Mouse (Mus musculus) MEL (cell line): ENCODE data around the gene Wdr26. TPM values are rescaled to one million over a fixed set of nuclear protein-coding genes. Genes with fewer than 3 reads are reported as not detected.

Experiments used
- DNase-seq: peaks from one replicate; pipeline ENCODE4 v3.0.0; 2011; ENCODE audit warnings: low read depth, low spot score
- H3K27ac ChIP-seq: 2 replicates; pipeline ENCODE4 v1.5.1; 2012; ENCODE audit warnings: low read depth, mild to moderate bottlenecking, control low read depth, low read length, moderate library complexity; ENCODE audit not compliant: control insufficient read depth
- H3K27me3 ChIP-seq, 2 experiments: fragments of 150-350 bp in 1 of 2; sonication (generic) in 1 of 2; 2 replicates each; pipeline ENCODE4 v1.6.1; 2012; ENCODE audit warnings: low read length in 2 of 2, mild to moderate bottlenecking in 2 of 2, improper control_type of control experiment in 1 of 2, moderate library complexity in 1 of 2; ENCODE audit not compliant: insufficient read depth in 2 of 2, control insufficient read depth in 1 of 2
- H3K36me3 ChIP-seq, 2 experiments: 2 replicates each; pipeline ENCODE4 v1.6.1; 2012 to 2014; ENCODE audit warnings: low read length in 2 of 2, improper control_type of control experiment in 1 of 2, inconsistent platforms in 1 of 2, mild to moderate bottlenecking in 1 of 2; ENCODE audit not compliant: insufficient read depth in 2 of 2, control insufficient read depth in 1 of 2
- H3K4me1 ChIP-seq, 2 experiments: fragments of 150-350 bp in 1 of 2; sonication (generic) in 1 of 2; 2 replicates each; pipeline ENCODE4 v1.6.1; 2012; ENCODE audit warnings: low read length in 2 of 2, improper control_type of control experiment in 1 of 2, mild to moderate bottlenecking in 1 of 2; ENCODE audit not compliant: insufficient read depth in 2 of 2, control insufficient read depth in 1 of 2
- H3K4me3 ChIP-seq, 2 experiments: fragments of 150-350 bp in 1 of 2; sonication (generic) in 1 of 2; 2 replicates each; pipeline ENCODE4 v1.5.1; 2012; ENCODE audit warnings: low read depth in 2 of 2, low read length in 2 of 2, mild to moderate bottlenecking in 2 of 2, moderate library complexity in 2 of 2, control low read depth in 1 of 2, improper control_type of control experiment in 1 of 2; ENCODE audit not compliant: control insufficient read depth in 1 of 2, insufficient read depth in 1 of 2
- H3K79me2 ChIP-seq: 2 replicates; pipeline ENCODE4 v1.6.1; 2012; ENCODE audit warnings: mild to moderate bottlenecking, low read length, moderate library complexity; ENCODE audit not compliant: control insufficient read depth, poor library complexity, insufficient read depth
- H3K9ac ChIP-seq: 2 replicates; pipeline ENCODE4 v1.6.1; 2012; ENCODE audit warnings: low read depth, mild to moderate bottlenecking, control low read depth, low read length, moderate library complexity; ENCODE audit not compliant: control insufficient read depth, poor library complexity, severe bottlenecking
- H3K9me3 ChIP-seq: fragments of 150-350 bp; sonication (generic); replicated peaks from 2 replicates; pipeline ENCODE4 v1.6.1; 2012; ENCODE audit warnings: mild to moderate bottlenecking, low read length, improper control_type of control experiment, moderate library complexity; ENCODE audit not compliant: insufficient read depth
- CHD1 ChIP-seq: IDR thresholded peaks from 2 replicates; pipeline ENCODE4 v1.6.1; 2012; ENCODE audit warnings: low read depth, mild to moderate bottlenecking, inconsistent platforms, low read length, improper control_type of control experiment
- CHD2 ChIP-seq: IDR thresholded peaks from 2 replicates; pipeline ENCODE4 v1.6.1; 2011; ENCODE audit warnings: low read length, improper control_type of control experiment
- CTCF ChIP-seq, 3 experiments: IDR thresholded peaks in 2 of 3; conservative IDR thresholded peaks in 1 of 3; 2 replicates each; pipeline ENCODE4 v1.5.1; 2011 to 2012; ENCODE audit warnings: low read length in 3 of 3, low read depth in 2 of 3, mild to moderate bottlenecking in 2 of 3, improper control_type of control experiment in 1 of 3, inconsistent platforms in 1 of 3, mixed read lengths in 1 of 3, moderate library complexity in 1 of 3; ENCODE audit not compliant: control insufficient read depth in 1 of 3, insufficient read depth in 1 of 3, poor library complexity in 1 of 3, severe bottlenecking in 1 of 3
- E2F4 ChIP-seq: IDR thresholded peaks from 2 replicates; pipeline ENCODE4 v1.6.1; 2011; ENCODE audit warnings: low read depth, low read length, improper control_type of control experiment, borderline replicate concordance
- ELF1 ChIP-seq: IDR thresholded peaks from 2 replicates; pipeline ENCODE4 v1.6.1; 2014; ENCODE audit warnings: low read depth, mild to moderate bottlenecking, inconsistent platforms, low read length, improper control_type of control experiment, moderate library complexity
- ETS1 ChIP-seq: IDR thresholded peaks from 2 replicates; pipeline ENCODE4 v1.6.1; 2012; ENCODE audit warnings: low read depth, mild to moderate bottlenecking, inconsistent platforms, low read length, improper control_type of control experiment, moderate library complexity
- GATA1 ChIP-seq: IDR thresholded peaks from 2 replicates; pipeline ENCODE4 v1.6.1; 2011; ENCODE audit warnings: low read depth, low read length, improper control_type of control experiment
- HCFC1 ChIP-seq: IDR thresholded peaks from 2 replicates; pipeline ENCODE4 v1.6.1; 2012; ENCODE audit warnings: low read depth, mild to moderate bottlenecking, inconsistent platforms, low read length, improper control_type of control experiment, moderate library complexity
- JUND ChIP-seq: IDR thresholded peaks from 2 replicates; pipeline ENCODE4 v1.6.1; 2011; ENCODE audit warnings: low read depth, mild to moderate bottlenecking, improper control_type of control experiment, low read length
- MAFK ChIP-seq: IDR thresholded peaks from 2 replicates; pipeline ENCODE4 v1.6.1; 2011; ENCODE audit warnings: low read depth, mild to moderate bottlenecking, low read length, improper control_type of control experiment, borderline replicate concordance
- MAX ChIP-seq: IDR thresholded peaks from 2 replicates; pipeline ENCODE4 v1.6.1; 2011; ENCODE audit warnings: low read length, improper control_type of control experiment
- MAZ ChIP-seq: IDR thresholded peaks from 2 replicates; pipeline ENCODE4 v1.6.1; 2012; ENCODE audit warnings: low read depth, mild to moderate bottlenecking, inconsistent platforms, low read length, improper control_type of control experiment
- MYC ChIP-seq: IDR thresholded peaks from 2 replicates; pipeline ENCODE4 v1.6.1; 2011; ENCODE audit warnings: low read depth, mild to moderate bottlenecking, low read length, improper control_type of control experiment, moderate library complexity
- NELFE ChIP-seq: IDR thresholded peaks from 2 replicates; pipeline ENCODE4 v1.6.1; 2011; ENCODE audit warnings: low read depth, low read length, improper control_type of control experiment
- NRF1 ChIP-seq: IDR thresholded peaks from 2 replicates; pipeline ENCODE4 v1.6.1; 2014; ENCODE audit warnings: low read depth, mild to moderate bottlenecking, inconsistent platforms, low read length, improper control_type of control experiment, moderate library complexity; ENCODE audit not compliant: poor library complexity, insufficient read depth, severe bottlenecking
- POLR2A ChIP-seq, 2 experiments: IDR thresholded peaks; 2 replicates each; pipeline ENCODE4 v1.6.1; 2011 to 2012; ENCODE audit warnings: low read length in 2 of 2, mild to moderate bottlenecking in 2 of 2, control low read depth in 1 of 2, improper control_type of control experiment in 1 of 2, low read depth in 1 of 2, moderate library complexity in 1 of 2; ENCODE audit not compliant: control insufficient read depth in 1 of 2, insufficient read depth in 1 of 2, poor library complexity in 1 of 2
- POLR2AphosphoS2 ChIP-seq: IDR thresholded peaks from 2 replicates; pipeline ENCODE4 v1.6.1; 2011; ENCODE audit warnings: low read length, improper control_type of control experiment
- POLR2AphosphoS5 ChIP-seq: IDR thresholded peaks from 2 replicates; pipeline ENCODE4 v1.6.1; 2012; ENCODE audit warnings: low read depth, borderline replicate concordance, mild to moderate bottlenecking, inconsistent platforms, low read length, moderate library complexity, mixed read lengths
- RCOR1 ChIP-seq: IDR thresholded peaks from 2 replicates; pipeline ENCODE4 v1.6.1; 2012; ENCODE audit warnings: low read depth, mild to moderate bottlenecking, inconsistent platforms, low read length, improper control_type of control experiment
- SIN3A ChIP-seq: IDR thresholded peaks from 2 replicates; pipeline ENCODE4 v1.6.1; 2012; ENCODE audit warnings: low read length, improper control_type of control experiment, inconsistent platforms
- SMC3 ChIP-seq: IDR thresholded peaks from 2 replicates; pipeline ENCODE4 v1.6.1; 2011; ENCODE audit warnings: low read depth, low read length, improper control_type of control experiment
- TAL1 ChIP-seq: IDR thresholded peaks from 2 replicates; pipeline ENCODE4 v1.6.1; 2012; ENCODE audit warnings: mild to moderate bottlenecking, inconsistent platforms, low read length, moderate library complexity, mixed read lengths
- TBP ChIP-seq: IDR thresholded peaks from 2 replicates; pipeline ENCODE4 v1.8.0; 2011; ENCODE audit warnings: low read depth, low read length, improper control_type of control experiment
- TCF12 ChIP-seq: IDR thresholded peaks from 2 replicates; pipeline ENCODE4 v1.6.1; 2014; ENCODE audit warnings: low read depth, mild to moderate bottlenecking, inconsistent platforms, low read length, improper control_type of control experiment, moderate library complexity
- USF1 ChIP-seq: IDR thresholded peaks from 2 replicates; pipeline ENCODE4 v1.6.1; 2014; ENCODE audit warnings: low read depth, mild to moderate bottlenecking, inconsistent platforms, low read length, improper control_type of control experiment, moderate library complexity
- USF2 ChIP-seq, 2 experiments: IDR thresholded peaks; 2 replicates each; pipeline ENCODE4 v1.6.1; 2011 to 2012; ENCODE audit warnings: improper control_type of control experiment in 2 of 2, low read length in 2 of 2, borderline replicate concordance in 1 of 2, inconsistent platforms in 1 of 2, low read depth in 1 of 2, mild to moderate bottlenecking in 1 of 2; ENCODE audit not compliant: insufficient read depth in 1 of 2
- ZKSCAN1 ChIP-seq: IDR thresholded peaks from 2 replicates; pipeline ENCODE4 v1.6.1; 2012; ENCODE audit warnings: low read depth, mild to moderate bottlenecking, inconsistent platforms, low read length, improper control_type of control experiment, moderate library complexity
- ZMIZ1 ChIP-seq: IDR thresholded peaks from 2 replicates; pipeline ENCODE4 v1.6.1; 2012; ENCODE audit warnings: low read depth, mild to moderate bottlenecking, inconsistent platforms, low read length, improper control_type of control experiment, moderate library complexity
- ZNF384 ChIP-seq: IDR thresholded peaks from 2 replicates; pipeline ENCODE4 v1.6.1; 2012; ENCODE audit warnings: low read depth, mild to moderate bottlenecking, inconsistent platforms, low read length, improper control_type of control experiment
- polyA plus RNA-seq, 2 experiments: library from polyadenylated mRNA; stranded (reverse) in 1 of 2; unstranded in 1 of 2; fragments of >175 nt in 1 of 2; fragments of >200 nt in 1 of 2; gene quantifications; 2 replicates each; pipeline versions ENCODE4 v1.2.1 to v1.2.4; 2012; ENCODE audit warnings: low replicate concordance in 2 of 2, low read depth in 1 of 2; ENCODE audit not compliant: insufficient read length in 2 of 2, insufficient read depth in 1 of 2, missing spikeins in 1 of 2
- total RNA-seq: library from RNA; depleted of rRNA; stranded (reverse); fragments of 300-350 nt; gene quantifications from 2 replicates; pipeline ENCODE4 v1.2.3, GENCODE M21; 2012

The Wdr26 gene
- total and polyA plus RNA-seq, 3 experiments = 21.6 to 35.1 TPM; not detected in 1

DNA sequence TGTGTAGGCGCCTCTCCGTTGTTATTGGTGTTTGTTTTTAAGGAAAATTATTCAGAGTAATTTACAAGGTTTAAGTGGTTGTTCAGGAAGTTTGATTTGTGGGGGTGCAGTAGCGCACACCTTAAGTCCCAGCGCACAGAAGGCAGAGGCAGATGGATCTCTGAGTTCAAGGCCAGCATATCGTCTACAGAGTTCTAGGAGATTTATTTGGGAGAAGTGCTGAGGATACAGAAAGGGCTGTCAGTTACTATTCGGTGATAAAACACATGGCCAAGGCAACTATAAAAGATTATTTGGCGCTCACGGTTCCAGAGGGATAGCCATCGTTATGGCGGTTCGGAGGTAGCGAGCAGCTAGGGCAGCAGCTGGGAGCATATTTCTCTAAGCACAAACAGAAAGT is 66.8 kb downstream of the Wdr26 start:
- H3K4me1 ChIP-seq = peaks cover 13 to 31% of the 10 kb centered on the region in 2 experiments
- TF ChIP-seq CTCF (IDR thresholded peaks at IDR 0.05 in 2 of 3, conservative IDR thresholded peaks at IDR 0.05 in 1 of 3; ENCODE audit: control insufficient read depth in 1 of 3, insufficient read depth in 1 of 3, low read depth in 2 of 3, low read length in 3 of 3, poor library complexity in 1 of 3, severe bottlenecking in 1 of 3) = no peak
- no peak for TF ChIP-seq ELF1
- TF ChIP-seq POLR2A (IDR thresholded peaks at IDR 0.05; ENCODE audit: control insufficient read depth in 1 of 2, insufficient read depth in 1 of 2, low read depth in 1 of 2, low read length in 2 of 2, poor library complexity in 1 of 2) = 0 out of 4 replicates have a peak, but pooled peaks of 1 of the 2 experiments have one; percentile 16
- TF ChIP-seq SMC3 = no peak
- peak; percentile 23; the same call in 1 of the 2 replicates for TF ChIP-seq TCF12
- TF ChIP-seq TBP = peak; percentile 44; the same call in 1 of the 2 replicates
- no peaks in the 10 kb centered on the region for H3K9me3 ChIP-seq
- H3K27me3 ChIP-seq = no peaks in the 10 kb centered on the region
- H3K79me2 ChIP-seq = peaks cover 25% of the 10 kb centered on the region
- H3K36me3 ChIP-seq = peaks cover 6 to 39% of the 10 kb centered on the region in 2 experiments
- peak overlapping the region; percentile 58 to 99 for H3K4me3 ChIP-seq
- peak overlapping the region; percentile 98 for H3K27ac ChIP-seq
- DNase-seq = peak; percentile 64
- H3K9ac ChIP-seq = peak overlapping the region; percentile 92

- peaks cover 13 to 26% of the 10 kb centered on the region in 2 experiments for H3K4me1 ChIP-seq
- H3K27me3 ChIP-seq = no peaks in the 10 kb centered on the region
- peak within 1 kb of the TSS; percentile 95 for H3K9ac ChIP-seq
- no peaks in the 10 kb centered on the region for H3K9me3 ChIP-seq
- H3K79me2 ChIP-seq = peaks cover 25% of the 10 kb centered on the region
- H3K36me3 ChIP-seq = peaks cover 8 to 31% of the 10 kb centered on the region in 2 experiments
- DNase-seq = peak; percentile 99
- H3K27ac ChIP-seq = peak within 1 kb of the TSS; percentile 98
- H3K4me3 ChIP-seq = peak within 1 kb of the TSS; percentile 68 to 99
- no peak for TF ChIP-seq MAFK
- no peak for TF ChIP-seq ZKSCAN1
- peak; percentile 45; the same call in 1 of the 2 replicates for TF ChIP-seq GATA1
- peak; percentile 74; the same call in 1 of the 2 replicates for TF ChIP-seq POLR2AphosphoS2
- TF ChIP-seq USF2 (IDR thresholded peaks at IDR 0.05; ENCODE audit: borderline replicate concordance in 1 of 2, insufficient read depth in 1 of 2, low read depth in 1 of 2, low read length in 2 of 2) = no peak
- TF ChIP-seq NRF1 = peak; percentile 80
- no peak for TF ChIP-seq ZMIZ1
- no peak for TF ChIP-seq RCOR1
- TF ChIP-seq TCF12 = peak; percentile 80
- TF ChIP-seq MAZ = peak; percentile 100
- TF ChIP-seq NELFE = peak; percentile 64
- TF ChIP-seq E2F4 = peak; percentile 92
- TF ChIP-seq ELF1 = peak; percentile 88
- TF ChIP-seq CHD2 = no peak
- peak; percentile 80 for TF ChIP-seq ETS1
- TF ChIP-seq JUND = no peak
- TF ChIP-seq POLR2AphosphoS5 = peak; percentile 41; the same call in 1 of the 2 replicates
- TF ChIP-seq ZNF384 = peak; percentile 73
- TF ChIP-seq TAL1 = no peak
- no peak for TF ChIP-seq CTCF (IDR thresholded peaks at IDR 0.05 in 2 of 3, conservative IDR thresholded peaks at IDR 0.05 in 1 of 3; ENCODE audit: control insufficient read depth in 1 of 3, insufficient read depth in 1 of 3, low read depth in 2 of 3, low read length in 3 of 3, poor library complexity in 1 of 3, severe bottlenecking in 1 of 3)
- TF ChIP-seq USF1 = peak; percentile 47
- TF ChIP-seq HCFC1 = peak; percentile 97
- TF ChIP-seq MYC = peak; percentile 85
- TF ChIP-seq SIN3A = peak; percentile 94
- peak; percentile 79; the same call in 1 of the 2 replicates for TF ChIP-seq CHD1
- TF ChIP-seq MAX = peak; percentile 64
Measured at GRCm38 (mm10) chr1:181143950-181144836, 67.6 kb downstream of the Wdr26 start, which contains the start of the genes Nvl and Cnih4. Nvl (minus strand) TSS chr1:181144204. Cnih4 (plus strand) TSS chr1:181144693.
